Mouse (Mus musculus) Muller cell, postnatal 12 days (primary cell): ENCODE results near the gene Acd.

Experiments used
- DNase-seq: peaks from one replicate; pipeline ENCODE4 v3.0.0-alpha.2; 2015; ENCODE audit errors: inconsistent ontology term

Acd gene

GRCm38 (mm10) chr8:105702001-105702401, 1.1 kb upstream of the Acd start:
- no peak for DNase-seq

- no peak for DNase-seq
Measured at GRCm38 (mm10) chr8:105700566-105700965, 336 bp downstream of the Acd start.

- no peak for DNase-seq
Measured at GRCm38 (mm10) chr8:105699488-105700215, 1.2 kb downstream of the Acd start.

GRCm38 (mm10) chr8:105698734-105699133, 2.2 kb downstream of the Acd start:
- DNase-seq: no peak

- no peak for DNase-seq
Measured at GRCm38 (mm10) chr8:105697196-105697780, 3.6 kb downstream of the Acd start.

GRCm38 (mm10) chr8:105695080-105695780, 5.7 kb downstream of the Acd start:
- DNase-seq: no peak

- no peak for DNase-seq
Measured at GRCm38 (mm10) chr8:105694051-105694799, 6.7 kb downstream of the Acd start.

- peak; percentile 69 for DNase-seq
Measured at GRCm38 (mm10) chr8:105693648-105694047, 7.3 kb downstream of the Acd start.

- DNase-seq: no peak
Measured at GRCm38 (mm10) chr8:105692449-105693182, 8.3 kb downstream of the Acd start.

- DNase-seq: no peak
Measured at GRCm38 (mm10) chr8:105690978-105691377, 9.9 kb downstream of the Acd start.

- no peak for DNase-seq
Measured at GRCm38 (mm10) chr8:105689983-105690360, 10.9 kb downstream of the Acd start.

- no peak for DNase-seq
Measured at GRCm38 (mm10) chr8:105689256-105689982, 11.5 kb downstream of the Acd start.

GRCm38 (mm10) chr8:105688242-105688752, 12.6 kb downstream of the Acd start:
- no peak for DNase-seq

GRCm38 (mm10) chr8:105687512-105687911, 13.4 kb downstream of the Acd start:
- no peak for DNase-seq

- DNase-seq: no peak
Measured at GRCm38 (mm10) chr8:105686551-105686950, 14.4 kb downstream of the Acd start.

GRCm38 (mm10) chr8:105685796-105686308, 15.1 kb downstream of the Acd start, which contains the start of gene Carmil2:
Carmil2 (plus strand) TSS chr8:105686274.
- DNase-seq: peak; percentile 40

GRCm38 (mm10) chr8:105685325-105685724, 15.6 kb downstream of the Acd start:
- no peak for DNase-seq

- no peak for DNase-seq
Measured at GRCm38 (mm10) chr8:105677891-105678290, 23.0 kb downstream of the Acd start.

- DNase-seq: no peak
Measured at GRCm38 (mm10) chr8:105661167-105661566, 39.7 kb downstream of the Acd start.

GRCm38 (mm10) chr8:105657641-105658040, 43.3 kb downstream of the Acd start:
- DNase-seq: no peak
